Mouse (Mus musculus): ENCODE results near the gene Doc2g. TPM values are rescaled to one million over a fixed set of nuclear protein-coding genes. Genes with fewer than 3 reads are reported as not detected.
"Not testable (repeated sequence)": the region's sequence is repeated elsewhere in the genome, so short reads cannot be mapped to it uniquely, and the experiment has no call there.

Gene Doc2g
- 6.5 and 6.9 TPM in 2 replicates for polyA plus RNA-seq (2016; fragmentation: Nextera tagmentation; extraction: Ambion mirVana)

GRCm38 (mm10) chr19:4003112-4003511, at the start of gene Doc2g:
Doc2g (plus strand) TSS chr19:4003313.
- 93% methylated on average over 1 of the region's 1 CpGs for WGBS
- no peak within 1 kb of the TSS for H3K4me2 ChIP-seq (replicated peaks)
- H3K36me3 ChIP-seq, result peaks cover 27% of the 10 kb centered on the region
- H3K27ac ChIP-seq, result no peak within 1 kb of the TSS
- no peaks in the 10 kb centered on the region for H3K9me3 ChIP-seq
- ATAC-seq (ENCODE audit: insufficient number of reproducible peaks, insufficient read depth, low FRiP score, low TSS enrichment), result no peak
- no peak within 1 kb of the TSS for H3K4me3 ChIP-seq
- no peaks in the 10 kb centered on the region for H3K27me3 ChIP-seq
- no peak within 1 kb of the TSS for H3K9ac ChIP-seq
- H3K4me1 ChIP-seq, result peaks cover 14% of the 10 kb centered on the region

DNA sequence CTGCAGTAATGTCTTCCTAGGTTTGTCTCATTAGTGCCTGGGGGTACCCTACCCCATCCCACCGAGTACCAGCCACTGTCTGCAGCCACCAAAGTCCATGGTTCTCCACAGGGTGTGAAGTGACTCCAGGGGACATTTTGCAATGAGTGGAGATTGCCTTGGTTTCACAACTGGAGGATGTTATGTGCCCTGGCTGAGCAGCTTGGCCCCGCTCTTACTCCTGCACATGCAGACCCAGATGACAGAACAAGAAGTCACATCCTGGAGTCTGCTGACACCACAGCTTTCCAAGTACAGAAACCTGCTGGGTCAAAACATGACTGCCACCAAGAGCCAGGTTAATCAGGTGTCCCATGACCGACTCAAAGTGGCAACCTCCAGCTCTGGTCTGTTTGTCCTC, 48.1 kb upstream of the Doc2g start:
- H3K9ac ChIP-seq, result no peak overlapping the region
- H3K4me3 ChIP-seq, result no peak overlapping the region
- no peak overlapping the region for H3K27ac ChIP-seq
- H3K36me3 ChIP-seq, result no peaks in the 10 kb centered on the region
- H3K4me2 ChIP-seq (replicated peaks), result no peak overlapping the region
- 82% methylated on average over 3 of the region's 3 CpGs for WGBS
- H3K9me3 ChIP-seq, result no peaks in the 10 kb centered on the region
- no peaks in the 10 kb centered on the region for H3K4me1 ChIP-seq
- ATAC-seq (ENCODE audit: insufficient number of reproducible peaks, insufficient read depth, low FRiP score, low TSS enrichment), result no peak
- no peaks in the 10 kb centered on the region for H3K27me3 ChIP-seq

DNA sequence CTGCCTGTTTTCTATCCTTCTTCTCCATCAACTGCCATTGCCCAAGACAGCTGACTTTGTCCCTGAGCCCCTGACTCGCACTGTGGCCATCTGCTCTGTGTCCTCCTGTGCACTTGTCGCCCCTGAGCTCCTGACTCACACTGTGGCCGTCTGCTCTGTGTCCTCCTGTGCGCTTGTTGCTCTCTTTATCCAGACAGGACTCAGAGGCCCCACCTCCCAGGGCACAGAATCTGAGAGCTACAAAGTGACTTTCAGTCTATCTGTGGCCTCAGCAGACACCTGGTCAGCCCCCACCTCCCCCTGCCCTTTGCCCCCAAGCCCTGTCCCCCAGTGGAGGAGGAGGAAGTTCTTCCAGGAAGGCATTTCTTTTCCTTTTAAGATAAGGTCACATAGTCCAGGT, 47.3 kb upstream of the Doc2g start:
- H3K27me3 ChIP-seq, result no peaks in the 10 kb centered on the region
- 61% methylated on average over 4 of the region's 4 CpGs for WGBS
- no peak overlapping the region for H3K27ac ChIP-seq
- H3K4me1 ChIP-seq, result no peaks in the 10 kb centered on the region
- ATAC-seq (ENCODE audit: insufficient number of reproducible peaks, insufficient read depth, low FRiP score, low TSS enrichment), result no peak
- H3K9me3 ChIP-seq, result no peaks in the 10 kb centered on the region
- H3K4me3 ChIP-seq, result no peak overlapping the region
- H3K9ac ChIP-seq, result no peak overlapping the region
- H3K36me3 ChIP-seq, result no peaks in the 10 kb centered on the region
- no peak overlapping the region for H3K4me2 ChIP-seq (replicated peaks)

GRCm38 (mm10) chr19:3957296-3958036, 45.6 kb upstream of the Doc2g start:
- H3K4me2 ChIP-seq (replicated peaks); H3K27ac ChIP-seq; H3K9me3 ChIP-seq; H3K4me3 ChIP-seq; H3K4me1 ChIP-seq; H3K9ac ChIP-seq; H3K36me3 ChIP-seq; ATAC-seq (ENCODE audit: insufficient number of reproducible peaks, insufficient read depth, low FRiP score, low TSS enrichment); H3K27me3 ChIP-seq: not testable (repeated sequence)
- 77% methylated on average over 5 of the region's 5 CpGs for WGBS

DNA sequence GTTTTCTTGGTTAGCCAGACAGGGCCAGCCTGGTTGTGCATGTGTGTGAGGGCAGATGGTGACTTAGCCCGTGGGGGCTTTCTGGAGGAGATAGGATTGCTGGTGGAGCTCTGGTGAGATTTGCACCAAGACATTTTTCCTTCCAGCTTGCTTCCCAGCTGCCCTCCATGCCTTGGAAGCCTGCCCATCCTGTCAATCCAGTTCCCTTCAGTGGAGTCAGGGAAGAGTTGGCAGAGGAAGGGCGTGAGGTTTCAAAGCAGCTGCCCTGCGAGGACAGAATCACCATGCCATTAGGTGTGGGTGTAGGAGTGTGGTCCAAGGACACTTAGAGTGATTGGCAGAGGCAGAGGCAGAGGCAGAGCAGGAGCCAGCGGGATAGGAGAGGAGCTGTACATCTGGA, 44.6 kb upstream of the Doc2g start, which contains the start of gene Aldh3b3:
Gene Aldh3b3, plus strand, starts transcription at position 176 of the 400 bp plus-strand sequence.
- H3K4me3 ChIP-seq, result no peak within 1 kb of the TSS
- no peaks in the 10 kb centered on the region for H3K9me3 ChIP-seq
- no peaks in the 10 kb centered on the region for H3K4me1 ChIP-seq
- no peaks in the 10 kb centered on the region for H3K36me3 ChIP-seq
- no peak for ATAC-seq (ENCODE audit: insufficient number of reproducible peaks, insufficient read depth, low FRiP score, low TSS enrichment)
- no peak within 1 kb of the TSS for H3K4me2 ChIP-seq (replicated peaks)
- H3K9ac ChIP-seq, result no peak within 1 kb of the TSS
- H3K27me3 ChIP-seq, result no peaks in the 10 kb centered on the region
- H3K27ac ChIP-seq, result no peak within 1 kb of the TSS
- WGBS, result 78% methylated on average over 4 of the region's 4 CpGs

- no peak overlapping the region for H3K4me3 ChIP-seq
- no peaks in the 10 kb centered on the region for H3K27me3 ChIP-seq
- no peak overlapping the region for H3K9ac ChIP-seq
- H3K27ac ChIP-seq, result no peak overlapping the region
- H3K36me3 ChIP-seq, result no peaks in the 10 kb centered on the region
- H3K9me3 ChIP-seq, result no peaks in the 10 kb centered on the region
- no peak overlapping the region for H3K4me2 ChIP-seq (replicated peaks)
- no peak for ATAC-seq (ENCODE audit: insufficient number of reproducible peaks, insufficient read depth, low FRiP score, low TSS enrichment)
- H3K4me1 ChIP-seq, result no peaks in the 10 kb centered on the region
Measured at GRCm38 (mm10) chr19:3959030-3959429, 44.1 kb upstream of the Doc2g start.

GRCm38 (mm10) chr19:3960211-3960610, 42.9 kb upstream of the Doc2g start:
- no peak overlapping the region for H3K27ac ChIP-seq
- WGBS, result 78% methylated on average over 5 of the region's 5 CpGs
- no peaks in the 10 kb centered on the region for H3K9me3 ChIP-seq
- H3K4me1 ChIP-seq, result no peaks in the 10 kb centered on the region
- H3K9ac ChIP-seq, result no peak overlapping the region
- no peaks in the 10 kb centered on the region for H3K27me3 ChIP-seq
- H3K4me2 ChIP-seq (replicated peaks), result no peak overlapping the region
- no peak for ATAC-seq (ENCODE audit: insufficient number of reproducible peaks, insufficient read depth, low FRiP score, low TSS enrichment)
- no peak overlapping the region for H3K4me3 ChIP-seq
- no peaks in the 10 kb centered on the region for H3K36me3 ChIP-seq

DNA sequence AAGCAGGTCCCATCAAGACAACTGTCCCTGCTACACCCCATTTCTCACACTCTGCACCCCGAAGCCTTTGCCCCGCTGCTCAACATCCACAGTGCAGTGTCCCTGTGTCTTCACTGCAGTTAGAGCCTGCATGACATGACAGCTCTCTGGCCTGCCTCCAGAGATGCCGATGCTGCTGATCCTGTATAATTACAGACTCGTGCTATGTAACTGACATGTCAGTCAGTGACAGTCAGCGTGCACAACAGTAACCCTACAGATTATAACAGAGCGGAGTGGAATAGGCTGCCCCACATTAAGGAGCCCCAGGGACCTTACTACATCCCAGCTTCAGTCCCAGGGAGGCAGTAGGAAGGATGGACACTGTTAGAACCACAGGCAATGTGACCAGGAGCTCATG, 41.3 kb upstream of the Doc2g start:
- not testable (repeated sequence) for ATAC-seq (ENCODE audit: insufficient number of reproducible peaks, insufficient read depth, low FRiP score, low TSS enrichment)
- WGBS, result 79% methylated on average over 6 of the region's 6 CpGs

GRCm38 (mm10) chr19:3962469-3962868, 40.6 kb upstream of the Doc2g start:
- no peak overlapping the region for H3K9ac ChIP-seq
- WGBS, result 16% methylated on average over 2 of the region's 2 CpGs
- no peak overlapping the region for H3K4me2 ChIP-seq (replicated peaks)
- no peak overlapping the region for H3K4me3 ChIP-seq
- no peaks in the 10 kb centered on the region for H3K36me3 ChIP-seq
- H3K27ac ChIP-seq, result no peak overlapping the region
- no peaks in the 10 kb centered on the region for H3K27me3 ChIP-seq
- H3K9me3 ChIP-seq, result no peaks in the 10 kb centered on the region
- ATAC-seq (ENCODE audit: insufficient number of reproducible peaks, insufficient read depth, low FRiP score, low TSS enrichment), result no peak
- H3K4me1 ChIP-seq, result no peaks in the 10 kb centered on the region

More for the DNA sequence above, 41.3 kb upstream of the Doc2g start:
- H3K9me3 ChIP-seq; H3K9ac ChIP-seq; H3K27me3 ChIP-seq; H3K4me3 ChIP-seq; H3K4me1 ChIP-seq; H3K27ac ChIP-seq; H3K4me2 ChIP-seq (replicated peaks); H3K36me3 ChIP-seq: not testable (repeated sequence)

GRCm38 (mm10) chr19:3964030-3964429, 39.1 kb upstream of the Doc2g start:
- Histone ChIP-seq H3K4me3 (no peak overlapping the region), H3K9me3 (no peaks in the 10 kb centered on the region), H3K4me1 (no peaks in the 10 kb centered on the region), H3K27me3 (no peaks in the 10 kb centered on the region), H3K36me3 (no peaks in the 10 kb centered on the region), H3K27ac (no peak overlapping the region), H3K9ac (no peak overlapping the region), H3K4me2 (replicated peaks) (no peak overlapping the region)
- no peak for ATAC-seq (ENCODE audit: insufficient number of reproducible peaks, insufficient read depth, low FRiP score, low TSS enrichment)
- 73% methylated on average over 4 of the region's 4 CpGs for WGBS

DNA sequence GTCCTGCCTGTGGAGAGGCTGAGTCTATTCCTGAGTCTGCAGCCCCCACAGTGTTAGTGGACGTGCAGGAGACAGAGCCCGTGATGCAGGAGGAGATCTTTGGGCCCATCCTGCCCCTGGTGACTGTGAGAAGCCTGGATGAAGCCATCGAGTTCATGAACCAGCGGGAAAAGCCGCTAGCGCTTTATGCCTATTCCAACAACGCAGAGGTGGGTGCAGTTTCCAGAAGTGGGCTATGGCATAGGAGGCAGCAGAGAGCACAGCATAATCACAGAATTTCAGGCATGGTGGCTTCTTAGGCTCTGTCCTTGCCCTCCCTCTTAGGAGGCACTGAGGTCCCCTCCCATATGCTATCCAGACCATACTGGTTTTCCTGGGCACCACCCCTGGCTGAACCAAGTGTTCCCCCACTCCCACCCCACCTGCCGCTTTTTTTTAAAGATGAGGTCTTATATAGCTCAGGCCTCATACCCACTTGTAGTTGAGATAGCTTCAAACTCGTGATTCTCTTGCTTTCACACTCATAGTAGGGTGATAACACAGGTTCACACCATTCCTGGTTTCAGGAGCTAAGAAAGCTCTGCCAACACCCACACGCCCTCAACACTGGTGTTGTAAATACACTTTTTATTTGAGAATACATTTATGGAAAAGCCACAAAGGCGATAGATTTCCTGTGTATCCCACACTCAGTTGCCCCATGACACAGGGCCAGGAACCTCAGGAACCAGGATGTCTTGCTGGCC, 36.6 kb upstream of the Doc2g start:
- WGBS, result 70% methylated on average over 11 of the region's 11 CpGs
- no peaks in the 10 kb centered on the region for H3K36me3 ChIP-seq
- H3K27me3 ChIP-seq, result no peaks in the 10 kb centered on the region
- H3K27ac ChIP-seq, result no peak overlapping the region
- H3K9ac ChIP-seq, result no peak overlapping the region
- H3K4me3 ChIP-seq, result no peak overlapping the region
- ATAC-seq (ENCODE audit: insufficient number of reproducible peaks, insufficient read depth, low FRiP score, low TSS enrichment), result no peak
- no peaks in the 10 kb centered on the region for H3K4me1 ChIP-seq
- no peak overlapping the region for H3K4me2 ChIP-seq (replicated peaks)
- H3K9me3 ChIP-seq, result no peaks in the 10 kb centered on the region

DNA sequence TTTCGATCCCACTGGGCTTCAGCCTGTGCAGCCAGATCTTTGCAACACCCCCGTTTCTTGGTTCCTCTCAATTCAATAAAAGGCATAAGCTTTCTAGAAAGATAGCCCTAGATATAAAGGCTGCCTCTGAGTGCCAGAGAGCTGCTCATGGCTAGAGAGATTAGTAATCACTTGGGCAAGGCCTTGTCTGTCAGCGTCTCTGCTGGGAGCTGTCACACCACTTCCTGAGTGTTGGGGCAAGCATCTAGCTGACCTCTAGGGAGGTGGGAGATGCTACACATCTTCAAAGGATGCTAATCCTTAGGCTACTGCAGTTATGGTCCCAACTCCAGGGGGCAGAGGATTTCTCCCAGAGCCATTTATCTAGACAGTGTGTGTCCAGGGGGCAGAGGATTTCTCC, 35.9 kb upstream of the Doc2g start:
- no peaks in the 10 kb centered on the region for H3K27me3 ChIP-seq
- H3K4me1 ChIP-seq, result peaks cover 7% of the 10 kb centered on the region
- no peak overlapping the region for H3K4me2 ChIP-seq (replicated peaks)
- no peak overlapping the region for H3K9ac ChIP-seq
- H3K27ac ChIP-seq, result no peak overlapping the region
- ATAC-seq (ENCODE audit: insufficient number of reproducible peaks, insufficient read depth, low FRiP score, low TSS enrichment), result no peak
- 61% methylated on average over 3 of the region's 3 CpGs for WGBS
- H3K4me3 ChIP-seq, result no peak overlapping the region
- no peaks in the 10 kb centered on the region for H3K36me3 ChIP-seq
- no peaks in the 10 kb centered on the region for H3K9me3 ChIP-seq
